Mouse (Mus musculus) neural tube, embryonic 13.5 days (tissue): Measurements from ENCODE around the gene Pth2. TPM values are rescaled to one million over a fixed set of nuclear protein-coding genes. Genes with fewer than 3 reads are reported as not detected.
A peak's percentile ranks its signal among the peaks of the same experiment; 100 is the strongest.

Experiments used
- ATAC-seq: fragments of 200-750 bp; cut with Nextera tagmentation; 2 replicates; pipeline ENCODE4 v1.8.0; 2017; ENCODE audit warnings: low read depth, mild to moderate bottlenecking, moderate TSS enrichment, moderate library complexity
- H3K27ac ChIP-seq: fragments of 300-500 bp; sonication (generic); replicated peaks from 2 replicates; pipeline ENCODE4 v1.5.1; 2015; ENCODE audit warnings: moderate library complexity, mild to moderate bottlenecking, inconsistent platforms
- H3K27me3 ChIP-seq: fragments of 300-500 bp; sonication (generic); 2 replicates; pipeline ENCODE4 v1.6.1; 2015; ENCODE audit warnings: mild to moderate bottlenecking, inconsistent platforms
- H3K36me3 ChIP-seq: fragments of 300-500 bp; sonication (generic); 2 replicates; pipeline ENCODE4 v1.6.1; 2015; ENCODE audit warnings: mild to moderate bottlenecking, inconsistent platforms
- H3K4me1 ChIP-seq: fragments of 300-500 bp; sonication (generic); replicated peaks from 2 replicates; pipeline ENCODE4 v1.6.1; 2015; ENCODE audit warnings: inconsistent platforms
- H3K4me2 ChIP-seq: fragments of 300-500 bp; sonication (generic); 2 replicates; pipeline ENCODE4 v1.6.1; 2015; ENCODE audit warnings: inconsistent platforms, mild to moderate bottlenecking, moderate library complexity
- H3K4me3 ChIP-seq: fragments of 300-500 bp; sonication (generic); 2 replicates; pipeline ENCODE4 v1.5.1; 2015; ENCODE audit warnings: mild to moderate bottlenecking, inconsistent platforms
- H3K9ac ChIP-seq: fragments of 300-500 bp; sonication (generic); 2 replicates; pipeline ENCODE4 v1.6.1; 2015; ENCODE audit warnings: moderate library complexity, mild to moderate bottlenecking, inconsistent platforms
- H3K9me3 ChIP-seq: fragments of 300-500 bp; sonication (generic); 2 replicates; pipeline ENCODE4 v1.6.1; 2016; ENCODE audit warnings: inconsistent platforms
- WGBS: fragments of 180-500 bp; shearing (Covaris S2); methylation state at CpG from one replicate; pipeline ENCODE4 v1.1.7; 2015; 5-methylcytosine and 5-hydroxymethylcytosine counted together
- polyA plus RNA-seq: library from polyadenylated mRNA; unstranded; fragments of >200 nt; fragmentation: Nextera tagmentation; extraction: Ambion mirVana; gene quantifications from 2 replicates; pipeline ENCODE4 v1.2.1, GENCODE M21; 2015

Gene Pth2
- polyA plus RNA-seq = not detected in 2 replicates

DNA sequence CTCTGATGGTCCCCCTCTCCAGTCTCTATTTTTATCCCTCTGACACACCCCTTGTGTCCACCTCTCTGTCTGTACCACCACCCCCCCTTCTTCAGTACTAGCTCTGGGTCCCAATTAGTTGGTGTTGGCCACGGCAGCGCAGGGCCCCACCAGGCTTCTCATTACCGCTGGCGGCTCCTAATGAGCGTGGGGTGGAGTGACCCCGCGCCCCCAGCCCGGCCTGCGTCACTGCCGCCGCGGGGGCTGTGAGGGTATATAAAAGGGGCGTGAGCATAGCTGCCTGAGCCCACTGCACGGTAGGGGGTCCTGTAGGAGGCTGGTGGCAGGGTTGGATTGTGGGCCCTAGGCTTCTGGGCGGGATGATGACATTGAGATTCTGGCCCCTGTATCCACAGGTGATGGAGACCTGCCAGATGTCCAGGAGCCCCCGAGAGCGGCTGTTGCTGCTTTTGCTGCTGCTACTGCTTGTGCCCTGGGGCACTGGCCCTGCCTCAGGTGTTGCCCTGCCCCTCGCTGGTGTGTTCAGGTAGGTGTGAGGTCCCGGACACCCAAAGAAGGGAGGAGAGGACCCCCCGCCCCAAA lies at the start of gene Pth2:
Gene Pth2, plus strand, starts transcription at position 100 of the 582 bp plus-strand sequence.
- Histone ChIP-seq H3K4me2 (peak within 1 kb of the TSS; percentile 53), H3K27ac (no peak within 1 kb of the TSS), H3K27me3 (peaks cover 100% of the 10 kb centered on the region), H3K36me3 (no peaks in the 10 kb centered on the region), H3K9ac (0 out of 2 replicates have a peak within 1 kb of the TSS, but pooled peaks have one; percentile 22), H3K4me3 (peak within 1 kb of the TSS; percentile 33), H3K4me1 (peaks cover 30% of the 10 kb centered on the region), H3K9me3 (no peaks in the 10 kb centered on the region)
- 12% methylated on average over 20 of the region's 20 CpGs for WGBS
- ATAC-seq = no peak

DNA sequence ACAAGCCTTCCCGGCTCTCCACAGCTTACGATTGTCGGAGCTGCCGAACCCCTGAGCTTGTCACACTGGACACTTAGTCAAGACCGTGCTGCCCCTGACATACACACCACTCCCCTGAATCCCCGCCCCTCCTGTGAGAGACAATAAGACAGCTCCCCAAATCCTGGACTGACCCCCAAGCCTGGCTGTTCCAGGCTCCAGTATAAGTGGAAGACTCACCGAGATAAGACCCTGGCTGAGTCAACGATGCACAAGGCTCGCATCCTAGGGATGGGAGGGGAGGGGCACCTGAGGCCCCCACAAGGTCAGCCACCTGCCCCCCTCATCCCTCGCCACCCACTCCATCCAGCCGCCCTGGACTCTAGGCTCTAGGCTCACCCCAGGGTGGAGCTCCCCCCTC lies 48.9 kb upstream of the Pth2 start:
- peaks cover 6% of the 10 kb centered on the region for H3K36me3 ChIP-seq
- H3K9me3 ChIP-seq = no peaks in the 10 kb centered on the region
- no peak for ATAC-seq
- H3K9ac ChIP-seq = no peak overlapping the region
- WGBS = 81% methylated on average over 11 of the region's 11 CpGs
- H3K4me2 ChIP-seq = no peak overlapping the region
- no peak overlapping the region for H3K27ac ChIP-seq
- H3K4me3 ChIP-seq = no peak overlapping the region
- peaks cover 17% of the 10 kb centered on the region; the same call in 1 of the 2 replicates for H3K27me3 ChIP-seq
- H3K4me1 ChIP-seq = peaks cover 33% of the 10 kb centered on the region

DNA sequence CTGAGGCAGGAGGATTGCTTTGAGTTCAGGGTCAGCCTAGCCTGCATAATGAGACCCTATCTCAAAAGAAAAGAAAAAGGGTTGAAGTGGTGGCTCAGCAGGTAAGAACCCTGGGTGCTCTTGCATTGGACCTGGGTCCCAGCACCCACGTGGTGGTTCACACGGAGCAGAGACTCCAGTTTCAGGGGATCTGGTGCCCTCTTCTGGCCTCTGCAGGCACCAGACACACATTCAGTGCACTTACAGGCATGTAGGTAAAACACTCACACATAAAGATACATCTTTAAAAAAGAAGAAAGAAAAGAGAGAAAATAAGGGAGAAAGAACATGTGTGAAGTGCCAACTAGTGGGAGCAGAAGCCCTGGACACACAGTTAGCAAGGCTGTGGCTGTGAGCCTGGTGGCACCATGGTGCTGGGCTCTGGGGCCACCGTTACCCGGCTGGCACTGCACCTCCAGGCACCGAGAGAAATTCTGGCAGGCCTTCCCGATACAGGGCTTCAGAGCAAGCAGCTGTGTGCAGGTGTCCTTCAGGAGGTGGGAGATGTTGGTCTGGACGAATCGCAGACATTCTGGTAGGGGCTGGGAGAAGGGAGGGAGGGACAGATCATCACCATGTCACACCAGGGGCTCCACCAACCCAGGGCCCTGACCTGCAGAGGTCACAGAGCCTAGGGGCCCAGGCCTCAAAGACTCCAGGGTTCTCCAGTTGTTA lies 47.2 kb upstream of the Pth2 start:
- Histone ChIP-seq H3K4me1 (peaks cover 22% of the 10 kb centered on the region), H3K27ac (no peak overlapping the region), H3K27me3 (peaks cover 31% of the 10 kb centered on the region), H3K9ac (no peak overlapping the region), H3K9me3 (no peaks in the 10 kb centered on the region), H3K36me3 (no peaks in the 10 kb centered on the region), H3K4me2 (no peak overlapping the region), H3K4me3 (no peak overlapping the region)
- ATAC-seq = no peak
- WGBS = 75% methylated on average over 8 of the region's 8 CpGs

DNA sequence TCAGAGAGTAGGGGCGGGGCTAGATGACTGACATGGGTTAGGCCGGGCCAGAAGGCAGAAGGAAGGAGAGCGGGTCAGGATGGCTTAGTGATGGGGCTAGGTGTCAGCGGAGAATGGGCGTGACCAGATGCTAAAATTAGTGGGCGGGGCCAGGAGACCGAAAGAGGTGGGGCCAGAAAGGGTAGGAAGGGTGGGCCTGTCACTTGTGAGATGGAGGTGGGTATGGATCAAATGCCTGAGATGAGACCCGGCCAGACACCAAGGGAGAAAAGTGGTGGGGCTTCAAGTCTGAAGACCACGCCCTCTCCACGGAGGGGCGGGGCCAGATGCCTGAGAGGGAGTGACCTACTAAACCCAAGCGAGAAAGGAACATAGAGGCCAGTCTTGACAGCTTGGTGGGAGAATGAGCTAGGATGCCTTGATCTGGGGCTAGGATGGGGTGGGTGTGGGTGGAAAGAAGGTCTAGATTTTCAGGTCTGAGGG lies 46.2 kb upstream of the Pth2 start:
- peaks cover 19% of the 10 kb centered on the region for H3K4me1 ChIP-seq
- WGBS = 8% methylated on average over 12 of the region's 12 CpGs
- no peak overlapping the region for H3K27ac ChIP-seq
- H3K36me3 ChIP-seq = no peaks in the 10 kb centered on the region
- H3K4me2 ChIP-seq = no peak overlapping the region
- no peak for ATAC-seq
- no peaks in the 10 kb centered on the region for H3K9me3 ChIP-seq
- no peak overlapping the region for H3K4me3 ChIP-seq
- H3K27me3 ChIP-seq = peaks cover 31% of the 10 kb centered on the region
- H3K9ac ChIP-seq = no peak overlapping the region

DNA sequence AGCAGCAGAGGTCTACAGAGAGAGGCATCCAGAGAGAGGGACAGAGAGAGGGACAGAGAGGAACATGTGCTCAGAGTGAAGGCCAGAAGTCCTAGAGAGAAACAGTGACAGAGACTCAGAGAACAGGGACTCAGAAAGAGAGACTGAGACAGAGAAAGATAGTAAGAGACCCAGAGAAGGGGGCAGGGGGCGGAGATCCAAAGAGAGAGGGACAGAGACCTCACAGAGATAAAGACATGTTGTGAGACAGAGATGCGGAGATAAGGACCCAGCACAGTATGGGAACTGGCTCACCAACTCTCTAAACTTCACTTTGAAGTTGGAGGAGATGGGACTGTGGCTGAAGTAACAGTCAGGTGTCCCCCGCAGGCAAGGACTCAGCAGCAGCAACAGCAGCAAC lies 45.4 kb upstream of the Pth2 start:
- WGBS = 82% methylated on average over 3 of the region's 3 CpGs
- no peak for ATAC-seq
- H3K36me3 ChIP-seq = no peaks in the 10 kb centered on the region
- peak overlapping the region; percentile 69; the same call in 1 of the 2 replicates for H3K9ac ChIP-seq
- H3K9me3 ChIP-seq = no peaks in the 10 kb centered on the region
- H3K4me2 ChIP-seq = peak overlapping the region; percentile 68
- H3K4me3 ChIP-seq = no peak overlapping the region
- no peak overlapping the region for H3K27ac ChIP-seq
- peaks cover 31% of the 10 kb centered on the region for H3K27me3 ChIP-seq
- H3K4me1 ChIP-seq = peaks cover 15% of the 10 kb centered on the region; the same call in 1 of the 2 replicates

DNA sequence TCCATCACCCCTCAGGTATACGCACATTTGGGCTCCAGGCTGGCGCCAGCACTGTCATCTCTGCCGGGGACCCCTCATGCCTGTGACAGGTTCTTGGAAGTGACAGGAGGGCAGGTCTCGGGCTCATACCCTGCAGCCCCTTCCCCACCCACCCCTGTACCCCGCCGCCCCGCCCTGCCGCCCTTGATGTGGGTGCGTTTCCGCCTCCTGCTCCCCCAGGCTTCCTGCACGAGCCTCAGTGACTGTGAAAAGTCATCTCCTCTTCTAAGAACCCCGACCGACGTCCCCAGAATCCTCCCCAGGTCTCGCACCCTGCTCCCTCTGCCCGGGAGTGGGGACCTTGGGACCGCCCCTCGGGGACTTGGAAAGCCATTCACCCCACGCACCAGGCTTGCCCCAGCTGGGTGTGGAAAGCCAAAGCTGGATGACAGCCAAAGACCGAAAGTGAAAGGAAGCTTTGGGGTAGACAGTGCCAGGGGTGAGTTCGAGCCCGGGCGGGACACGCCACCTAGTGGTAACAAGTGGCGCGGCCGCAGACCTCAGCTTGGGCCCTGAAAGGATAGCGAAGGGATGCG lies 44.7 kb upstream of the Pth2 start, which contains the start of the genes Gm45713 and Flt3l:
Gene Gm45713, minus strand, starts transcription at position 239 of the 575 bp plus-strand sequence.
Gene Flt3l, minus strand, starts transcription at position 440 of the 575 bp plus-strand sequence.
- peak within 1 kb of the TSS; percentile 69 for H3K9ac ChIP-seq
- H3K9me3 ChIP-seq = no peaks in the 10 kb centered on the region
- ATAC-seq = peak; percentile 87
- no peaks in the 10 kb centered on the region for H3K36me3 ChIP-seq
- H3K4me2 ChIP-seq = peak within 1 kb of the TSS; percentile 68
- H3K4me1 ChIP-seq = peaks cover 15% of the 10 kb centered on the region; the same call in 1 of the 2 replicates
- 0 out of 2 replicates have a peak within 1 kb of the TSS, but pooled peaks have one; percentile 23 for H3K27ac ChIP-seq
- WGBS = 3% methylated on average over 29 of the region's 29 CpGs
- H3K27me3 ChIP-seq = peaks cover 31% of the 10 kb centered on the region
- H3K4me3 ChIP-seq = peak within 1 kb of the TSS; percentile 47

DNA sequence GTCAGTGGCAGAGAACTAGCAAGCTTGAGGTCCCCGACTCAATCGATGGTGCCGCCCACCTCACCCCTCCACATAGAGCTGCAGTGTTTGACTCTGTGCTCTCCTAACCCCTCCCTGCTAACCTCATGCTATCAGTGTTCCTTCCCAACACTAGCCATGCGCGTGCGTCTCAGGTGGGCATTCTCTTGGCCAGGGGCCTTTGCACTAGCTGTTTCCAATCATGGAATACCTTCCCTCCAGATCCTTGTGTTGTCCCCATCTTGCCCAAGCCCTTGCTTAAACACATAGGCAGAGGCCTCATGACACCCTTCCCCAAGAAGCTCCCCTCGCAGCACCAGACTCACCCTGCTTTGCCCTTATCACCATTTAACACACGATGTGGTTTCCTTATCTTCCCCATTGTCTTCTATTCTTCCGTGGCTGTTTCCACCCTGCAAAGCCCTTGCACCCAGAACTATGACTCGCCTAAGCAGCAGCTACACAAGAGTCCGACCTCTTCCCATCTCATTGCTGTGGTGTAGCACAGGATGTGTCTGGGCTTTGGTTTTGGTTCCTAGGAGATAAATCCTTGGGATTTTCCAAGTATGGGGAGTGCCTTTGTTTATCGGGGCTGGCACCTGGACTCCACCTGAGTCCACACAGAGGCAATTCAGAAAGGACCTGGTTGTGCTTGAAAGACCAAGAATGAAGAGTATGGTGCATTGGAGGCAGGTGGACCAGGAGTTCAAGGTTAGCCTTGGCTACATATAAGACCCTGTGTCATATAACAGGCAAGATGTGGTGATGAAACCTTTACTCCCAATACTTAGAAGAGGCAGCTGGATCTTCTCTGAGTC lies 43.4 kb upstream of the Pth2 start:
- H3K9me3 ChIP-seq = no peaks in the 10 kb centered on the region
- H3K4me2 ChIP-seq = no peak overlapping the region
- no peak for ATAC-seq
- H3K4me1 ChIP-seq = peaks cover 15% of the 10 kb centered on the region; the same call in 1 of the 2 replicates
- no peak overlapping the region for H3K4me3 ChIP-seq
- peaks cover 31% of the 10 kb centered on the region for H3K27me3 ChIP-seq
- H3K9ac ChIP-seq = 0 out of 2 replicates have a peak overlapping the region, but pooled peaks have one; percentile 17
- 85% methylated on average over 12 of the region's 12 CpGs for WGBS
- no peak overlapping the region for H3K27ac ChIP-seq
- H3K36me3 ChIP-seq = peaks cover 9% of the 10 kb centered on the region; the same call in 1 of the 2 replicates

DNA sequence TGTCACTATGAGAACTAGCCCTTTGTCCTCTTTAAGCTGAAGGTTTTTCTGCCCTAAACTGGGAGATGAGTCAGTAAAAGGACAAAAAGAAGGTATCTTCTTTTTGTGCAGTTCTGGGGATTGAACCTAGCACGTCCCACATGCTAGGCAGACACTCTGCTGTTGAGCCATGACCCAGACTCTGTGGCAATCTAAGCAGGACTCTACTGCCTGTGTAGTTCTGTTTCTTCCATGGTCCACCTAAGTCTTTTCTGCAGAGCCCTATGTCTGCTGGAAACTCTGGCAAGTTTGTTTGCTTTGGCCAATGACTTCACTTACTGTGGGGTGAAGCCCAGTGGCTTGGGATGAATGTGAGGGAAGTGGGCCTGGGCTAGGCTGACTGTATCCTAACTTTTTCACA lies 42.4 kb upstream of the Pth2 start:
- WGBS = 83% methylated on average over 1 of the region's 1 CpGs
- Histone ChIP-seq H3K4me3 (no peak overlapping the region), H3K4me1 (peaks cover 15% of the 10 kb centered on the region; the same call in 1 of the 2 replicates), H3K9ac (no peak overlapping the region), H3K27me3 (peaks cover 31% of the 10 kb centered on the region), H3K9me3 (no peaks in the 10 kb centered on the region), H3K27ac (no peak overlapping the region), H3K4me2 (no peak overlapping the region), H3K36me3 (peaks cover 17% of the 10 kb centered on the region; the same call in 1 of the 2 replicates)
- no peak for ATAC-seq

DNA sequence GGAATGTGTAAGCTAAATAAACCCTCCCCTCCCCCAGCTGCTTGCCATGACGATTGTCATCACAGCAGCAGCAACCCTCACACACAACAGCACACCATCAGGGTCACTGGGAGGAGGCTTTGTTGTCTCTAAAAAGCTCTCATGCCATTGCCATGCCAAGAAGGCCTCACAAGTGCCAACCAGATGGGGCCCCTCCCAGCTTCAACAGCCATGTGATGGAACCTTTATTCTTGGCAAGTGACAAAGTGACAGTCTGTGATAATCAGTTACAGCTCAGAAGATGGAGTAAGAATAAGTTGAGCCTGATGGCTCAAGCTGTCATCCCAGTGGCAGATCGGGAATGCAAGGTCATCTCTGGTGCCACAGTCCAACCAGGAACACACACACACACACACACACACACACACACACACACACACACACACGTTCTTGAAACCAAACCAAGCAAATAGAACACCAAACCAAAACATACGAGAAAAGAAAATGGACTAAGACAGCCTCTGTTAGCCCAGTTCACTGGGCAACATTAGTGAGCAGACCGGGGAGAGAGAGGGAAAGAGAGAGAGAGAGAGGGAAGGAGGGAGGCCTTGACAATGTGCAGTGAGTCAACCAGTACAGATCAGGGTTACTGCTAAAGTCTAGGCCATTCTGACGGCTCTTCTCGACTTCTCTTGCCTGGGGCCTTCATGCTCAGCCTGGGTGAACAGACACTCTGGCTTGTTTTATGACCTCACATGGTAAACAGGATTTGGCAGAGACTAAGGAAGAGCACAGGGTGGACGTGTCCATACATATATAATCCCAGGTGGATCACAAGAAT lies 40.7 kb upstream of the Pth2 start:
- Histone ChIP-seq H3K9ac (no peak overlapping the region), H3K36me3 (peaks cover 30% of the 10 kb centered on the region), H3K4me1 (peaks cover 11% of the 10 kb centered on the region; the same call in 1 of the 2 replicates), H3K27me3 (peaks cover 22% of the 10 kb centered on the region), H3K9me3 (no peaks in the 10 kb centered on the region), H3K4me2 (no peak overlapping the region), H3K4me3 (no peak overlapping the region), H3K27ac (no peak overlapping the region)
- WGBS = 82% methylated on average over 8 of the region's 8 CpGs
- no peak for ATAC-seq

DNA sequence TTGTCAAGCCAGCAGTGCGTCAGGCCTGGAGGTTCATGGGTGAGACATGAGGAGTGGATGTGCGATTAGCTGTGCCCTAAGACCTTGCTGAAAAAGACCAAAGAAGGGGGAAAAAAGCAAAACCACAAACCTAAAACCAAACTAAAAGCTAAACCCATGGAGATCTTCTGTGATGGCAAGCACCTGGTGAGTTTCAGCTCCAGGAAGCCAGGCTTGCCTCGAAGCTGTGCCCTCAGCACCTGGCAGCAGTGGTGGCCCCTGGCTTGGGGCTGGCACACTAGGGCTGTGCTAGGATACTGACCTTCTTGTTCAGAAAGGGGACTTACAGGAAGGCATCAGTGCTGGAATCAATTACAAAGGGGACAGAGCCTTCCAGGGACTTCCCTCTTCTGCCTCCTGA lies 39.5 kb upstream of the Pth2 start:
- 89% methylated on average over 3 of the region's 3 CpGs for WGBS
- H3K4me2 ChIP-seq = no peak overlapping the region
- H3K9me3 ChIP-seq = no peaks in the 10 kb centered on the region
- H3K36me3 ChIP-seq = peaks cover 37% of the 10 kb centered on the region
- no peak for ATAC-seq
- no peak overlapping the region for H3K9ac ChIP-seq
- H3K4me1 ChIP-seq = 0 out of 2 replicates have a peak, but pooled peaks cover 4% of the 10 kb centered on the region
- no peak overlapping the region for H3K4me3 ChIP-seq
- H3K27me3 ChIP-seq = peaks cover 15% of the 10 kb centered on the region
- H3K27ac ChIP-seq = no peak overlapping the region

DNA sequence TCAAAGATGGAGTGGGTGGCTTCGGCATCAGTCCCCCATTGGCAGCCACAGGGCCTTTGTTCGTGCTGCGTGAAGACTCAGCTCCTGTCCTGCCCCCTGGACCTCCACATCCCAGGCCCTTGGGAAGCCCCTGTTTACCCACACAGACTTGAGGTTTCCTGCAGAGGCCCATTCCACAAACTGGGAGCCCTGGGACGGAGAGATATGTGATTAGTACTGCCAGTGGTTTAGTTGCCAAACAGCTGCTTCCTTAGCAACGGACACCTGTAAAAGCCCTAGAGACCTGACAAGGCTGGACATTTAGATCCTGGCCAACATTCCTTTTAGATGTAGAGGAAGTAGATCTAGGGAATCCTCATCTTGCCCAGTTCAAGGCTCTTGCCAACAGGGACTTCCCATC lies 38.9 kb upstream of the Pth2 start:
- Histone ChIP-seq H3K9ac (no peak overlapping the region), H3K9me3 (no peaks in the 10 kb centered on the region), H3K4me2 (no peak overlapping the region), H3K4me1 (no peaks in the 10 kb centered on the region), H3K27me3 (peaks cover 14% of the 10 kb centered on the region), H3K36me3 (peaks cover 37% of the 10 kb centered on the region), H3K27ac (no peak overlapping the region), H3K4me3 (no peak overlapping the region)
- ATAC-seq = no peak
- WGBS = 94% methylated on average over 5 of the region's 5 CpGs
